Mouse (Mus musculus): ENCODE results near the gene Ercc2. TPM values are rescaled to one million over a fixed set of nuclear protein-coding genes. Genes with fewer than 3 reads are reported as not detected.

Gene Ercc2
- total RNA-seq, 2 experiments from 2014 or later: 39.0 to 39.7 TPM

GRCm38 (mm10) chr7:19427999-19428650 is 46.3 kb downstream of the Ercc2 start:
- DNase-seq (ENCODE audit: extremely low spot score in 1 of 2, low spot score in 2 of 2): no peak
- intact Hi-C loops (cut with DNase I): no loop called here

DNA sequence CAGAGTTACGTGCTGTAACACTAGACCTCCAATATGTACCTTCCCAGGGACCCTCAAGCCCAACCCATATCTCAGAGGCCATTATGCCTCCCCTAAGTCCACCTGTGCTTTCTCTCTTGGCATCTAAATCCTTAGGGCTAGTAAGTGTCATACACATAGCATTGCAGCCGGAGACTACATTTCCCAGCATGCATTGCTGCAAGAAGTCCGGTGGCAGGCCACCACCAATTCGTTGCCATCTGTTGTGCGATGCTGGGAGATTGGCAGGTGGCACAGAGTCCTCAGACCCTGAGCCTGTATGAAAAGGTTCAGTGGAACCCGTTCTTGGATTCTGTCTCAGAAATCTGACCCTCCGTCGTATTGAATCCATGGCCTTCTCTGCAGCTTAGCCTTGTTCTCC is 47.9 kb downstream of the Ercc2 start:
- no peak for DNase-seq (ENCODE audit: extremely low spot score in 1 of 2, low spot score in 2 of 2)
- intact Hi-C loops (cut with DNase I): loop anchor here (5.0 kb wide), 1 partner anchor 223 kb away; no protein-coding TSS in a partner anchor

DNA sequence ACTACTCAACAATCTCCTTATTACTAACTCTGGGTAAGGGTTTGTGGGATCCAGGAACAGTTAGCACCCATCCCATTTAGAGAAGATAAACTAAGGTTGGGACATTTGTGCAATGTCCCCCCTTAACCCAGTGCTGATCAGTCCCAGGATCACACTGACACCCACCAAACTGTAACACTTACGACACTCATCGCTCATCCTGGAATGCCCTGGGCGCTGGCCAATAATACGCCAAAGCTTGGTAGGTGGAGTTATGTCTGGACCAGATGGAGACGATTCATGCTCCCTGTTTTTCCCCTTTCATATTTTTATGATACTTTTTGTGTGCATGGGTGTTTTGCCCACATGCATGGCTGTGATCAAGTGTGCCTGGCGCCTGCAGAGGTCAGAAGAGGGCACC is 48.6 kb downstream of the Ercc2 start:
- no peak for DNase-seq (ENCODE audit: extremely low spot score in 1 of 2, low spot score in 2 of 2)
- intact Hi-C loops (cut with DNase I): loop anchor here (5.0 kb wide), 1 partner anchor 222 kb away; no protein-coding TSS in a partner anchor

- intact Hi-C loops (cut with DNase I): loop anchor here (5.0 kb wide), 1 partner anchor 220 kb away; no protein-coding TSS in a partner anchor
- no peak for DNase-seq (ENCODE audit: extremely low spot score in 1 of 2, low spot score in 2 of 2)
Measured at GRCm38 (mm10) chr7:19432475-19432874, 50.7 kb downstream of the Ercc2 start.

DNA sequence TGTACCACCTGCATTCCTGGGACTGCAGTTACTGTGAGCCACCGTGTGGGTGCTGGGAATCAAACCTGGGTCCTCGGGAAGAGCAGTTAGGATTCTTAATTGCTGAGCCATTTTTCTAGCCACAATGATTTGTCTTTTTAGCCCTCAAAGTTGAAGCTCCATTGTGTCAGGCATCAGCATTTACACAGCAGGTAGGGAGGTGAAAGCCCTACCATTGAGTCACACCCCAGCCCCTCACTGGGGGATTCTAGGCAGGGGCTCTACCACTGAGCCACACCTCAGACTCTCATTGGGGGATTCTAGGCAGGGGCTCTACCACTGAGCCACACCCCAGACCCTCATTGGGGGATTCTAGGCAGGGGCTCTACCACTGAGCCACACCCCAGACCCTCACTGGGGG is 54.5 kb downstream of the Ercc2 start:
- intact Hi-C loops (cut with DNase I): no loop called here
- no peak for DNase-seq (ENCODE audit: extremely low spot score in 1 of 2, low spot score in 2 of 2)

- intact Hi-C loops (cut with DNase I): no loop called here
- DNase-seq (ENCODE audit: extremely low spot score in 1 of 2, low spot score in 2 of 2): no peak
Measured at GRCm38 (mm10) chr7:19437048-19437447, 55.2 kb downstream of the Ercc2 start.

- DNase-seq (ENCODE audit: extremely low spot score in 1 of 2, low spot score in 2 of 2): no peak
Measured at GRCm38 (mm10) chr7:19441448-19442091, 59.8 kb downstream of the Ercc2 start.

GRCm38 (mm10) chr7:19443344-19443743 is 61.5 kb downstream of the Ercc2 start:
- peak; percentile 78 to 80 for DNase-seq (ENCODE audit: extremely low spot score in 1 of 2, low spot score in 2 of 2)
- intact Hi-C loops (cut with DNase I): no loop called here

More at GRCm38 (mm10) chr7:19441448-19442091, 59.8 kb downstream of the Ercc2 start:
- intact Hi-C loops (cut with DNase I): no loop called here

GRCm38 (mm10) chr7:19444801-19445200 is 63.0 kb downstream of the Ercc2 start:
- intact Hi-C loops (cut with DNase I): no loop called here
- no peak for DNase-seq (ENCODE audit: extremely low spot score in 1 of 2, low spot score in 2 of 2)

Small RNA genes within 50 kb of the gene (microRNA-seq; reads per million reads assigned to microRNA genes)
- gene Mir343: not detected

Other genes with a start within 250 kb of the Ercc2 start
- gene Qpctl, start 232.7 kb upstream of the Ercc2 start, total RNA-seq (2021): 10 to 100 TPM; 22.6 to 23.1 TPM
- 10 to 100 TPM; 99.2 to 99.9 TPM for gene Snrpd2, start 232.3 kb upstream of the Ercc2 start, total RNA-seq (2021)
- gene Gipr, start 215.9 kb upstream of the Ercc2 start, total RNA-seq (2021): 1 to 10 TPM; 4.7 to 4.8 TPM
- gene Eml2, start 205.6 kb upstream of the Ercc2 start, total RNA-seq (2021): 100 to 1,000 TPM; 202 to 211 TPM
- gene Gpr4, start 169.5 kb upstream of the Ercc2 start, total RNA-seq (2021): 1 to 10 TPM; 4.8 to 5.0 TPM
- gene Opa3, start 153.7 kb upstream of the Ercc2 start, total RNA-seq (2021): 10 to 100 TPM; 36.6 to 38.0 TPM
- 10 to 100 TPM; 23.1 to 23.5 TPM for gene Vasp, start 110.2 kb upstream of the Ercc2 start, total RNA-seq (2021)
- under 1 TPM; 0.34 to 0.49 TPM for gene Ppm1n, start 101.9 kb upstream of the Ercc2 start, total RNA-seq (2021)
- 100 to 1,000 TPM; 145 to 151 TPM for gene Rtn2, start 99.4 kb upstream of the Ercc2 start, total RNA-seq (2021)
- 1 to 10 TPM; 2.2 to 2.3 TPM for gene Fosb, start 72.0 kb upstream of the Ercc2 start, total RNA-seq (2021)
- gene Ercc1, start 37.2 kb upstream of the Ercc2 start, total RNA-seq (2021): 10 to 100 TPM; 38.5 to 50.6 TPM
- 10 to 100 TPM; 16.8 to 18.2 TPM for gene Cd3eap, start 22.5 kb upstream of the Ercc2 start, total RNA-seq (2021)
- gene Ppp1r13l, start 22.3 kb upstream of the Ercc2 start, total RNA-seq (2021): 1 to 10 TPM; 5.3 to 7.2 TPM
- gene Klc3, start 22.1 kb downstream of the Ercc2 start, total RNA-seq (2021): 1 to 10 TPM in 1 of 2 experiments, under 1 TPM in 1; 0.93 to 1.2 TPM
- gene Ckm, start 22.8 kb downstream of the Ercc2 start, total RNA-seq (2021): 1 to 10 TPM in 1 of 2 experiments, under 1 TPM in 1; 0.57 to 1.0 TPM
- 100 to 1,000 TPM; 110 to 115 TPM for gene Mark4, start 76.8 kb downstream of the Ercc2 start, total RNA-seq (2021)
- 1 to 10 TPM in 1 of 2 experiments, under 1 TPM in 1; 0.69 to 1.4 TPM for gene Exoc3l2, start 81.3 kb downstream of the Ercc2 start, total RNA-seq (2021)
- gene Bloc1s3, start 126.4 kb downstream of the Ercc2 start, total RNA-seq (2021): 1 to 10 TPM; 7.6 to 7.8 TPM
- gene Trappc6a, start 126.4 kb downstream of the Ercc2 start, total RNA-seq (2021): 10 to 100 TPM; 18.4 to 24.1 TPM
- under 1 TPM; 0.49 to 0.94 TPM for gene Nkpd1, start 135.8 kb downstream of the Ercc2 start, total RNA-seq (2021)
- gene Ppp1r37, start 181.1 kb downstream of the Ercc2 start, total RNA-seq (2021): 10 to 100 TPM; 78.7 to 79.3 TPM
- under 1 TPM; 0.36 to 0.45 TPM for gene Zfp296, start 195.3 kb downstream of the Ercc2 start, total RNA-seq (2021)
- 10 to 100 TPM; 51.7 to 55.2 TPM for gene Gemin7, start 195.6 kb downstream of the Ercc2 start, total RNA-seq (2021)
- gene Clasrp, start 222.5 kb downstream of the Ercc2 start, total RNA-seq (2021): 10 to 100 TPM; 78.0 to 81.5 TPM
- 1 to 10 TPM; 5.9 to 6.5 TPM for gene Relb, start 247.4 kb downstream of the Ercc2 start, total RNA-seq (2021)